Mouse (Mus musculus) liver, embryonic 14.5 days (tissue): ENCODE data around the gene Dnajc2.

Experiments used
- CTCF ChIP-seq: IDR thresholded peaks from 2 replicates; pipeline ENCODE4 v1.5.1; 2016; ENCODE audit warnings: antibody characterized with exemption, low read depth, control low read depth
- EP300 ChIP-seq: IDR thresholded peaks from 2 replicates; pipeline ENCODE4 v1.6.1; 2016; ENCODE audit warnings: antibody characterized with exemption, low read depth

- TF ChIP-seq CTCF: no peak
- no peak for TF ChIP-seq EP300
Observed at GRCm38 (mm10) chr5:21718546-21718945, 66.5 kb downstream of the Dnajc2 start.
